Mouse (Mus musculus): ENCODE data around the gene Mier3.

DNA sequence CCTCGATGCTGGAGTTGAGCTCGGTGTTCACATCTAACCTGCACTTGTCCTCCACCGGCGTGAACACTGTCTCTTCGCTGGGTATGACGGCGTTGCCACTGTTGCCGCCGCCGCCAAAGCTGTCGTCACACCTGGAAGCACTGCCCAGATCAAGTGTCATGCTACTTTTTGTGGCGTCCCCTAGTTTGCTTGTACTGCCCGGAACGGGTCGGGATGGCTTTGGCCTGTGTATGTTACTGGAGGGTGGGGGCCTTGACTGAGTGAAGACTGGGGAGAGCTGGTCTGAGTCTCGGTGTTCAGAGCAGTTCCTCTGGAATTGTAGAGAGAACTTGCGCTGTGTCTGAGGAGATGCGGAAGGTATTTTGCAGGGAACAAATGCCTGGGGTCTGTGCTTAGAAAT is 74.6 kb downstream of the Mier3 start:
- no peak for TF ChIP-seq CTCF (IDR thresholded peaks at IDR 0.05; ENCODE audit: insufficient read depth, low read length)
- no peak for TF ChIP-seq POLR2A (IDR thresholded peaks at IDR 0.05; ENCODE audit: borderline replicate concordance, extremely low read depth, low read depth, low read length)

Data from lung, adult 2 months (tissue).